Mouse (Mus musculus) adrenal gland, adult 2 months (tissue): ENCODE measurements around the gene Hacl1. TPM values are rescaled to one million over a fixed set of nuclear protein-coding genes. Genes with fewer than 3 reads are reported as not detected.
A peak's percentile ranks its signal among the peaks of the same experiment; 100 is the strongest.

Source experiments
- DNase-seq: peaks from one replicate; pipeline ENCODE4 v3.0.0; 2021
- polyA plus RNA-seq: library from polyadenylated mRNA; depleted of rRNA; stranded (reverse); fragments of >200 nt; gene quantifications from 2 replicates; pipeline ENCODE4 v1.2.3, GENCODE M21; 2012; rRNA removed
- total RNA-seq, 2 experiments: library from RNA; stranded (reverse); gene quantifications; 2 replicates each; pipeline ENCODE4 v1.2.3; 2021

Gene Hacl1
- total and polyA plus RNA-seq, 3 experiments = 10.8 to 67.1 (median 38.9) TPM

- DNase-seq = no peak
Observed at GRCm38 (mm10) chr14:31574903-31575665, 66.0 kb downstream of the Hacl1 start.

- DNase-seq = no peak
Observed at GRCm38 (mm10) chr14:31572561-31573175, 68.4 kb downstream of the Hacl1 start.

GRCm38 (mm10) chr14:31571419-31571818 is 69.7 kb downstream of the Hacl1 start:
- DNase-seq = no peak

- DNase-seq = no peak
Observed at GRCm38 (mm10) chr14:31570131-31570951, 70.7 kb downstream of the Hacl1 start.

- DNase-seq = no peak
Observed at GRCm38 (mm10) chr14:31569151-31569631, 71.9 kb downstream of the Hacl1 start.

GRCm38 (mm10) chr14:31565478-31566212 is 75.4 kb downstream of the Hacl1 start:
- DNase-seq = no peak

GRCm38 (mm10) chr14:31564452-31565179 is 76.5 kb downstream of the Hacl1 start:
- peak; percentile 82 for DNase-seq

GRCm38 (mm10) chr14:31560886-31561285 is 80.2 kb downstream of the Hacl1 start:
- DNase-seq = no peak

- DNase-seq = no peak
Observed at GRCm38 (mm10) chr14:31559216-31559615, 81.9 kb downstream of the Hacl1 start.

GRCm38 (mm10) chr14:31557784-31558183 is 83.3 kb downstream of the Hacl1 start:
- no peak for DNase-seq

- DNase-seq = no peak
Observed at GRCm38 (mm10) chr14:31557273-31557672, 83.8 kb downstream of the Hacl1 start.

- no peak for DNase-seq
Observed at GRCm38 (mm10) chr14:31556526-31557260, 84.4 kb downstream of the Hacl1 start.

GRCm38 (mm10) chr14:31555963-31556434 is 85.1 kb downstream of the Hacl1 start:
- DNase-seq = no peak

GRCm38 (mm10) chr14:31555021-31555420 is 86.1 kb downstream of the Hacl1 start:
- DNase-seq = no peak

Other genes starting within 250 kb of the Hacl1 start
- 100 to 1,000 TPM; 111 to 164 TPM for gene Sh3bp5, start 205.2 kb downstream of the Hacl1 start, total RNA-seq
- gene Sh3bp5, start 205.2 kb downstream of the Hacl1 start, polyA plus RNA-seq = 21.1 and 28.5 TPM in 2 replicates
- 10 to 100 TPM; 51.9 to 76.2 TPM for gene Eaf1, start 146.9 kb downstream of the Hacl1 start, total RNA-seq
- 54.2 and 66.7 TPM in 2 replicates for gene Eaf1, start 146.9 kb downstream of the Hacl1 start, polyA plus RNA-seq
- gene Mettl6, start 146.2 kb downstream of the Hacl1 start, total RNA-seq = 10 to 100 TPM; 18.7 TPM
- gene Mettl6, start 146.2 kb downstream of the Hacl1 start, polyA plus RNA-seq = 3.8 and 5.0 TPM in 2 replicates
- gene Colq, start 49.9 kb downstream of the Hacl1 start, total RNA-seq = not detected
- gene Colq, start 49.9 kb downstream of the Hacl1 start, polyA plus RNA-seq = 0.06 and 0.10 TPM in 2 replicates
- 1 to 10 TPM in 1 of 2 experiments, not detected in 1; 2.3 TPM for gene Gm49387, start 408 bp downstream of the Hacl1 start, total RNA-seq
- gene Gm49387, start 408 bp downstream of the Hacl1 start, polyA plus RNA-seq = 1.9 TPM in 1 of 2 replicates, not detected in the other
- gene Btd, start 258 bp downstream of the Hacl1 start, total RNA-seq = 10 to 100 TPM; 55.6 to 63.4 TPM
- gene Btd, start 258 bp downstream of the Hacl1 start, polyA plus RNA-seq = 45.8 and 46.2 TPM in 2 replicates
- gene Ankrd28, start 189.4 kb upstream of the Hacl1 start, total RNA-seq = 10 to 100 TPM; 10.4 to 17.7 TPM
- 1.2 and 3.2 TPM in 2 replicates for gene Ankrd28, start 189.4 kb upstream of the Hacl1 start, polyA plus RNA-seq